Mouse (Mus musculus): ENCODE data around the gene Phf21a.

Gene Phf21a

GRCm38 (mm10) chr2:92229973-92230372 is 137.1 kb downstream of the Phf21a start:
- no peak for DNase-seq (ENCODE audit: low read depth, low spot score)

- no peak for DNase-seq (ENCODE audit: low read depth, low spot score)
Measured at GRCm38 (mm10) chr2:92231706-92232105, 138.8 kb downstream of the Phf21a start.

- DNase-seq (ENCODE audit: low read depth, low spot score), result no peak
Measured at GRCm38 (mm10) chr2:92234768-92235332, 141.9 kb downstream of the Phf21a start.

- DNase-seq (ENCODE audit: low read depth, low spot score), result no peak
Measured at GRCm38 (mm10) chr2:92240299-92240698, 147.4 kb downstream of the Phf21a start.

- DNase-seq (ENCODE audit: low read depth, low spot score), result peak; percentile 29
Measured at GRCm38 (mm10) chr2:92240816-92241215, 147.9 kb downstream of the Phf21a start.

GRCm38 (mm10) chr2:92241317-92241716 is 148.4 kb downstream of the Phf21a start:
- no peak for DNase-seq (ENCODE audit: low read depth, low spot score)

GRCm38 (mm10) chr2:92246112-92246511 is 153.2 kb downstream of the Phf21a start:
- no peak for DNase-seq (ENCODE audit: low read depth, low spot score)

- no peak for DNase-seq (ENCODE audit: low read depth, low spot score)
Measured at GRCm38 (mm10) chr2:92247711-92248110, 154.8 kb downstream of the Phf21a start.

GRCm38 (mm10) chr2:92250472-92250871 is 157.6 kb downstream of the Phf21a start:
- DNase-seq (ENCODE audit: low read depth, low spot score), result no peak

- no peak for DNase-seq (ENCODE audit: low read depth, low spot score)
Measured at GRCm38 (mm10) chr2:92253777-92254176, 160.9 kb downstream of the Phf21a start.

- no peak for DNase-seq (ENCODE audit: low read depth, low spot score)
Measured at GRCm38 (mm10) chr2:92256141-92256540, 163.2 kb downstream of the Phf21a start.

GRCm38 (mm10) chr2:92257372-92257956 is 164.5 kb downstream of the Phf21a start:
- no peak for DNase-seq (ENCODE audit: low read depth, low spot score)

- DNase-seq (ENCODE audit: low read depth, low spot score), result no peak
Measured at GRCm38 (mm10) chr2:92259924-92260323, 167.0 kb downstream of the Phf21a start.

- no peak for DNase-seq (ENCODE audit: low read depth, low spot score)
Measured at GRCm38 (mm10) chr2:92266100-92266617, 173.2 kb downstream of the Phf21a start.

GRCm38 (mm10) chr2:92269227-92269626 is 176.3 kb downstream of the Phf21a start:
- no peak for DNase-seq (ENCODE audit: low read depth, low spot score)

GRCm38 (mm10) chr2:92272510-92272909 is 179.6 kb downstream of the Phf21a start:
- no peak for DNase-seq (ENCODE audit: low read depth, low spot score)

- DNase-seq (ENCODE audit: low read depth, low spot score), result no peak
Measured at GRCm38 (mm10) chr2:92273101-92273801, 180.3 kb downstream of the Phf21a start.

GRCm38 (mm10) chr2:92273802-92274183 is 180.9 kb downstream of the Phf21a start:
- no peak for DNase-seq (ENCODE audit: low read depth, low spot score)

GRCm38 (mm10) chr2:92277787-92278186 is 184.9 kb downstream of the Phf21a start:
- no peak for DNase-seq (ENCODE audit: low read depth, low spot score)

GRCm38 (mm10) chr2:92278663-92279062 is 185.7 kb downstream of the Phf21a start:
- DNase-seq (ENCODE audit: low read depth, low spot score), result no peak

- DNase-seq (ENCODE audit: low read depth, low spot score), result no peak
Measured at GRCm38 (mm10) chr2:92279398-92279797, 186.5 kb downstream of the Phf21a start.

- DNase-seq (ENCODE audit: low read depth, low spot score), result no peak
Measured at GRCm38 (mm10) chr2:92285597-92285996, 192.7 kb downstream of the Phf21a start.

GRCm38 (mm10) chr2:92289335-92289734 is 196.4 kb downstream of the Phf21a start:
- DNase-seq (ENCODE audit: low read depth, low spot score), result no peak
